Mouse (Mus musculus) kidney, embryonic 16.5 days (tissue): ENCODE results near the gene Elovl3. TPM values are rescaled to one million over a fixed set of nuclear protein-coding genes. Genes with fewer than 3 reads are reported as not detected.
"Not testable (repeated sequence)": the region's sequence is repeated elsewhere in the genome, so short reads cannot be mapped to it uniquely, and the experiment has no call there.

Experiments used
- ATAC-seq: fragments of 200-750 bp; cut with Nextera tagmentation; 2 replicates; pipeline ENCODE4 v1.8.0; 2017; ENCODE audit warnings: moderate TSS enrichment; ENCODE audit not compliant: low FRiP score, low TSS enrichment
- H3K27ac ChIP-seq: fragments of 300-500 bp; sonication (generic); 2 replicates; pipeline ENCODE4 v1.5.1; 2014; ENCODE audit warnings: low read length
- H3K27me3 ChIP-seq: fragments of 300-500 bp; sonication (generic); 2 replicates; pipeline ENCODE4 v1.6.1; 2014; ENCODE audit warnings: low read length, control low read depth, mixed read lengths; ENCODE audit not compliant: insufficient read depth
- H3K36me3 ChIP-seq: fragments of 300-500 bp; sonication (generic); 2 replicates; pipeline ENCODE4 v1.6.1; 2014; ENCODE audit warnings: low read length, control low read depth, mixed read lengths; ENCODE audit not compliant: insufficient read depth
- H3K4me1 ChIP-seq: fragments of 300-500 bp; sonication (generic); 2 replicates; pipeline ENCODE4 v1.6.1; 2014; ENCODE audit warnings: low read length, control low read depth, mixed read lengths; ENCODE audit not compliant: insufficient read depth
- H3K4me2 ChIP-seq: fragments of 300-500 bp; sonication (generic); replicated peaks from 2 replicates; pipeline ENCODE4 v1.6.1; 2014; ENCODE audit warnings: low read depth, low read length
- H3K4me3 ChIP-seq: fragments of 300-500 bp; sonication (generic); 2 replicates; pipeline ENCODE4 v1.5.1; 2014; ENCODE audit warnings: mild to moderate bottlenecking, low read length
- H3K9ac ChIP-seq: fragments of 300-500 bp; sonication (generic); replicated peaks from 2 replicates; pipeline ENCODE4 v1.6.1; 2014; ENCODE audit warnings: low read length
- H3K9me3 ChIP-seq: fragments of 300-500 bp; sonication (generic); 2 replicates; pipeline ENCODE4 v1.6.1; 2016; ENCODE audit warnings: low read length, control low read depth
- WGBS: fragments of 180-500 bp; shearing (Covaris S2); extraction: QIAGEN DNeasy Blood & Tissue Kit; methylation state at CpG from one replicate; pipeline ENCODE4 v1.1.7; 2014; 5-methylcytosine and 5-hydroxymethylcytosine counted together
- polyA plus RNA-seq: library from polyadenylated mRNA; unstranded; fragments of >200 nt; fragmentation: Nextera tagmentation; extraction: Ambion mirVana; gene quantifications from 2 replicates; pipeline ENCODE4 v1.2.1, GENCODE M21; 2015

Gene Elovl3
- polyA plus RNA-seq, 1 experiment from 2014 or later, result not detected

DNA sequence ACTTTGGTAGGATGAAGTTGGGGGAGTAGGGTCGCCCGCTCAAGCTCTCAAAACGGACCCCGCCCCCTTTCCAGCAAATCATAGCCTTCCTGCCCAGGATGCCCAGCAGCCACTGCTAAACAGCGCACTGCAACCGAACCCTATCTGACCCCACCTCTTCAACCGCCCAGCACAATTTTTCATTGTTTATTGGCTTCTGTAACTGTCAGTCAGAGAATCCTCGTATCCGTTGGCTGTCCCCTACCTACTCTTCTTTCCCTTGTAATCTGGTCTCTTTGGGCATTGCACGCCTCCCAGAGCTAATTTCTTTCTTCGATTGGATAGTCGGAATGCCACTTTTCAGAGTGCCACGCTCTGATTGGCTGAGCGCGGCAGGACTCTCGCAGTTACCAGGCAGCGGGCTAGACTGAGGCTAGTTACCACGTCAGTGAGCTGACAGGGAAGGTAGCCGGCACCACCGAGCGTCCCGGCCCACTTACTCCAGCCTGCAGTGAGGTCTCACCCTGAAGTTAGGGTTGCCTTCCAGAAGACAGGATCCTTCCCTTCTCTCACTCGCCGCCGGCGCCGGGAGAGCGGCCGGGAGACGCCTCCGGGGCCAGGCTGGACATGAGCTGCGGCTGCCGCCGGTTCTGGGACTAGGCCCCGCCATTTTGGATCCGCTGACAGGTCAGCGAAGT lies 20.6 kb downstream of the Elovl3 start, which contains the start of gene Gbf1:
Gene Gbf1, plus strand, starts transcription at position 383 of the 677 bp plus-strand sequence.
- H3K4me3 ChIP-seq, result peak within 1 kb of the TSS; percentile 87
- peak within 1 kb of the TSS; percentile 77 for H3K4me2 ChIP-seq
- no peaks in the 10 kb centered on the region for H3K36me3 ChIP-seq
- peaks cover 29% of the 10 kb centered on the region for H3K4me1 ChIP-seq
- peak; percentile 98 for ATAC-seq
- peak within 1 kb of the TSS; percentile 41 for H3K27ac ChIP-seq
- H3K9me3 ChIP-seq, result no peaks in the 10 kb centered on the region
- H3K9ac ChIP-seq, result peak within 1 kb of the TSS; percentile 77
- WGBS, result 0% methylated on average over 37 of the region's 37 CpGs
- peaks cover 33% of the 10 kb centered on the region for H3K27me3 ChIP-seq

GRCm38 (mm10) chr19:46165950-46166349 lies 34.3 kb downstream of the Elovl3 start:
- no peak overlapping the region for H3K4me2 ChIP-seq
- H3K27me3 ChIP-seq, result no peaks in the 10 kb centered on the region
- no peak for ATAC-seq
- no peaks in the 10 kb centered on the region for H3K4me1 ChIP-seq
- H3K9me3 ChIP-seq, result no peaks in the 10 kb centered on the region
- peaks cover 28% of the 10 kb centered on the region for H3K36me3 ChIP-seq
- no peak overlapping the region for H3K9ac ChIP-seq
- no peak overlapping the region for H3K27ac ChIP-seq
- 92% methylated on average over 3 of the region's 3 CpGs for WGBS
- H3K4me3 ChIP-seq, result no peak overlapping the region

DNA sequence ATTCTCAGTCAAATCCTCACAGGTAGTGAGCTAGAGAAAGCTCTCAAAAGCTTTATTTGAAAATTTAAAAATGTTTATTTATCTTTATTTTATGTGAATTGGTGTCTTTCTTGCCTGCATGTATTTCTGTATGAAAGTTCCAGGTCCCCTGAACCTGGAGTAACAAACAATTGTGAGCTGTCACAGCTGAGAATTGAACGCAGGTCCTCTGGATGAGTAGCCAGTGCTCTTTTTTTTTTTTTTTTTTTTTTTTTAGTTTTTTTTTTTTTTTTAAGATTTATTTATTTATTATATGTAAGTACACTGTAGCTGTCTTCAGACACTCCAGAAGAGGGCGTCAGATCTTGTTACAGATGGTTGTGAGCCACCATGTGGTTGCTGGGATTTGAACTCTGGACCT lies 35.5 kb downstream of the Elovl3 start:
- H3K36me3 ChIP-seq, result peaks cover 34% of the 10 kb centered on the region
- H3K9me3 ChIP-seq, result not testable (repeated sequence)
- WGBS, result 95% methylated on average over 1 of the region's 2 CpGs

DNA sequence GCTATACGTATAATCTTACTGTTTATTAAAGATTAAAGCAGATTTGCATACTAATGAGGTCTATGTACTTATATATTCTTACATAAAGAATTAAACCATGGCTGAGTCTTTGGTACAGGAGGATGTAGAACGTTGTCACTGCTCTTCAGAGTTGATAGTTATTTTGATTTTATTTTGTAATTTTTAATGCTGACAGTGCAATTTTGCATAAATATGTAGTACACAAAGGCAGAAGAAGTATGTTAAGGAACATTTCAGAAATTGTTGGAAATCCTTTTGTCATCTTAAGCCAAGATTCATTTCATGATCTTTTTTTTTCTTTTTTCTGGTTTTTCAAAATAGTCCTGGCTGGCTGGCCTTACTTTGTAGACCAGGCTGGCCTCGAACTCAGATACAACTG lies 37.7 kb downstream of the Elovl3 start:
- Histone ChIP-seq H3K9ac (no peak overlapping the region), H3K27me3 (no peaks in the 10 kb centered on the region), H3K27ac (no peak overlapping the region), H3K4me1 (no peaks in the 10 kb centered on the region), H3K36me3 (peaks cover 26% of the 10 kb centered on the region), H3K4me3 (no peak overlapping the region), H3K9me3 (no peaks in the 10 kb centered on the region), H3K4me2 (no peak overlapping the region)
- no peak for ATAC-seq
- 90% methylated on average over 3 of the region's 3 CpGs for WGBS

More for the DNA sequence above, 35.5 kb downstream of the Elovl3 start:
- ATAC-seq, H3K9ac ChIP-seq, H3K4me1 ChIP-seq, H3K27me3 ChIP-seq, H3K4me3 ChIP-seq, H3K4me2 ChIP-seq, H3K27ac ChIP-seq: not testable (repeated sequence)

DNA sequence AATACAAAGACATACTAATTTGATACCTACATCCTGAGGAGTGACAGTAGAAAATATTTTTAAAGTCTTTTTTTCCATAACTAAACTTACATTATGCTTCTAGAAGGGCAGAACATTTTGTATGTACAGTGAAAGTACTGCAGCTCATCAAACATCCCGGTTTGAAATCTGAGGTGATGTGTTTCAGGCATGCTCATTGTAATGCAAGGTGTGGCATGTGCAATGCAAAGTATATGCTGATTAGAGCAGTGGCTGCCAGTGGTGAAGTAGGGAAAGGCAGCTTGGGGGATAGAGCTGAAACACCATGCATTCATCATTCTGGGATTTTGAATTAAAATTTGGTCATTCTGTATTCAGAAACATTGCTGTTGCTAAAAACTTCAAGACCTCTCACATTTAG lies 38.2 kb downstream of the Elovl3 start:
- 61% methylated on average over 1 of the region's 1 CpGs for WGBS

GRCm38 (mm10) chr19:46172541-46172940 lies 40.8 kb downstream of the Elovl3 start:
- no peaks in the 10 kb centered on the region for H3K4me1 ChIP-seq
- H3K36me3 ChIP-seq, result peaks cover 9% of the 10 kb centered on the region; the same call in 1 of the 2 replicates
- H3K9me3 ChIP-seq, result no peaks in the 10 kb centered on the region
- H3K9ac ChIP-seq, result no peak overlapping the region
- WGBS, result 76% methylated on average over 5 of the region's 5 CpGs
- no peaks in the 10 kb centered on the region for H3K27me3 ChIP-seq
- no peak for ATAC-seq
- no peak overlapping the region for H3K4me2 ChIP-seq
- H3K27ac ChIP-seq, result no peak overlapping the region
- no peak overlapping the region for H3K4me3 ChIP-seq

More for the DNA sequence above, 38.2 kb downstream of the Elovl3 start:
- ATAC-seq, result no peak
- Histone ChIP-seq H3K36me3 (peaks cover 22% of the 10 kb centered on the region), H3K4me1 (no peaks in the 10 kb centered on the region), H3K9ac (no peak overlapping the region), H3K9me3 (no peaks in the 10 kb centered on the region), H3K27ac (no peak overlapping the region), H3K27me3 (no peaks in the 10 kb centered on the region), H3K4me3 (no peak overlapping the region), H3K4me2 (no peak overlapping the region)

GRCm38 (mm10) chr19:46175173-46175572 lies 43.5 kb downstream of the Elovl3 start:
- no peak overlapping the region for H3K4me2 ChIP-seq
- H3K4me1 ChIP-seq, result no peaks in the 10 kb centered on the region
- peaks cover 9% of the 10 kb centered on the region; the same call in 1 of the 2 replicates for H3K36me3 ChIP-seq
- no peak overlapping the region for H3K4me3 ChIP-seq
- no peak overlapping the region for H3K27ac ChIP-seq
- no peaks in the 10 kb centered on the region for H3K9me3 ChIP-seq
- no peak for ATAC-seq
- no peak overlapping the region for H3K9ac ChIP-seq
- no peaks in the 10 kb centered on the region for H3K27me3 ChIP-seq

GRCm38 (mm10) chr19:46177046-46177445 lies 45.3 kb downstream of the Elovl3 start:
- H3K4me2 ChIP-seq, result no peak overlapping the region
- ATAC-seq, result no peak
- no peak overlapping the region for H3K27ac ChIP-seq
- no peaks in the 10 kb centered on the region for H3K27me3 ChIP-seq
- H3K4me1 ChIP-seq, result no peaks in the 10 kb centered on the region
- 48% methylated on average over 5 of the region's 5 CpGs for WGBS
- H3K9ac ChIP-seq, result no peak overlapping the region
- H3K4me3 ChIP-seq, result no peak overlapping the region
- no peaks in the 10 kb centered on the region for H3K9me3 ChIP-seq
- H3K36me3 ChIP-seq, result 0 out of 2 replicates have a peak, but pooled peaks cover under 1% of the 10 kb centered on the region

DNA sequence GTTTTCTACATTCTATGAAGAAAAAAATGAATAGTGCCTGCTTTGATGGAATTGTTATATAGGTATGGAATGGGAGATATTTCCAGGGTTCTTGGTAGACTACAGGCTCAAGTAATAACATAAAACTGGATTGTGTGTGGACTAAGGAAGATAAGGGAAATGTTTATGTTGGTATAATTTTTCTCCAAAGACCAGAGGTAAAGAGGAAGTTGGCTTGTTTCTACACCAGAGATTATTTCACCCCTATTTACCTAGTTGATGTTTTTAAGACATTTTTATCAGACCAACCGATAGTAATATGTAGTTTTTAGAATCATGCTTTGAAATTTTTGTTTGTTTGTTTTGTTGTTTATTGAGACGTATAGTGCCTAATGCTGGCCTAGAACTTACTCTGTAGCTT lies 48.6 kb downstream of the Elovl3 start:
- Histone ChIP-seq H3K27me3 (no peaks in the 10 kb centered on the region), H3K4me3 (no peak overlapping the region), H3K4me2 (no peak overlapping the region), H3K9ac (no peak overlapping the region), H3K9me3 (no peaks in the 10 kb centered on the region), H3K36me3 (peaks cover 5% of the 10 kb centered on the region; the same call in 1 of the 2 replicates), H3K4me1 (no peaks in the 10 kb centered on the region), H3K27ac (no peak overlapping the region)
- 91% methylated on average over 2 of the region's 2 CpGs for WGBS
- no peak for ATAC-seq

DNA sequence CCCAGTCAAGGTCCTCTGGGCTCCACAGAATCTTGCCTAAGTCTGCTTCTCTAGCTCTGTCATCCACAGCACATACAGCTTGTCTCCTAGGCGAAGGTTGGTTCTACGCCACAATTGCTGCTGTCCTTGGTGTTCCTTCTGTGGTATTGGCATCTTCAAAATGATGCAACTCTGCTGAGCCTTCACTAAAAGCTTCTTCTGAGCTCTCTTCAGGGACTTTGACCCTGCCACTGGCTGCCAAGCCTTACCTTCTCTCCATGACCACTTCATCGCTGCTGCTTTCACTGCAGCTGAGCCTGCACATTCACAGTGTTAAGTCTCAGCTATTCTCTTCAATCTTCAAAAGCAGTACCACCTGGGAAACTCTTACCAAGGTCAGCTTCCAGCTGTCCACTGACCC lies 50.5 kb downstream of the Elovl3 start:
- H3K27me3 ChIP-seq, result no peaks in the 10 kb centered on the region
- H3K27ac ChIP-seq, result no peak overlapping the region
- no peak overlapping the region for H3K4me2 ChIP-seq
- no peak overlapping the region for H3K4me3 ChIP-seq
- 95% methylated on average over 3 of the region's 3 CpGs for WGBS
- no peaks in the 10 kb centered on the region for H3K9me3 ChIP-seq
- H3K9ac ChIP-seq, result no peak overlapping the region
- ATAC-seq, result no peak
- H3K36me3 ChIP-seq, result peaks cover 5% of the 10 kb centered on the region; the same call in 1 of the 2 replicates
- no peaks in the 10 kb centered on the region; the same call in 1 of the 2 replicates for H3K4me1 ChIP-seq
